Mouse (Mus musculus) ES-E14 (cell line): ENCODE data around the gene Inpp5b.

Source experiments
- CHD2 ChIP-seq: IDR thresholded peaks from 2 replicates; pipeline ENCODE4 v1.6.1; 2014; ENCODE audit warnings: mild to moderate bottlenecking, low read depth, low read length, inconsistent platforms
- HCFC1 ChIP-seq: IDR thresholded peaks from 2 replicates; pipeline ENCODE4 v1.6.1; 2012; ENCODE audit warnings: low read length, inconsistent platforms, borderline replicate concordance; ENCODE audit not compliant: insufficient read depth
- MAFK ChIP-seq: IDR thresholded peaks from 2 replicates; pipeline ENCODE4 v1.6.1; 2014; ENCODE audit warnings: mild to moderate bottlenecking, low read depth, low read length, inconsistent platforms; ENCODE audit not compliant: insufficient read depth
- ZC3H11A ChIP-seq: IDR thresholded peaks from 2 replicates; pipeline ENCODE4 v1.6.1; 2012; ENCODE audit warnings: low read depth, mild to moderate bottlenecking, inconsistent platforms, low read length, borderline replicate concordance
- ZNF384 ChIP-seq: IDR thresholded peaks from 2 replicates; pipeline ENCODE4 v1.6.1; 2012; ENCODE audit warnings: low read depth, low read length, inconsistent platforms

DNA sequence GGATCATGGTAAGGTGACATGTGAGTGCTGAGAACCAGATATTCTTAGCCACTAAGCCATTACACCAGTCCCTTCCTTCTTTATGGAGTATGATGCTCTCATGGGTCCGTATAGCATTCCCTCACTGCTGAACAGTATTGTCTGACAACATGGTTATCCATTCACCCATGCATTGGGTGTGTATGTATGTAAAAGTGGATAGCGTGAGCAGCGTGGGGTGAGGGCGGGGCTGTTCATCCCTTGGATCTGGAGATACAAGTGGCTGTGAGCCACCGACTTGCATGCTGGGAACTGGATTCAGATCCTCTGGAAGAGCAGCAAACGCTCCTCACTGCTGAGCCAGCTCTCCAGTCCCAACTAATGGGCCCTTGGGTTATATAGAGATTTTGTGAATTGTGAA, 29.0 kb upstream of the Inpp5b start:
- TF ChIP-seq CHD2 (no peak), MAFK (no peak), ZC3H11A (no peak), ZNF384 (no peak), HCFC1 (no peak)
